Mouse (Mus musculus) olfactory bulb, adult 2 months (tissue): ENCODE measurements around the gene Tesk2.

Experiments
- CTCF ChIP-seq: fragments of 200-500 bp; IDR thresholded peaks from 2 replicates; pipeline ENCODE4 v1.5.1; 2012; ENCODE audit warnings: low read depth, mild to moderate bottlenecking, low read length, moderate library complexity; ENCODE audit not compliant: insufficient read depth
- POLR2A ChIP-seq: fragments of 200-500 bp; IDR thresholded peaks from 2 replicates; pipeline ENCODE4 v1.6.1; 2012; ENCODE audit warnings: mild to moderate bottlenecking, low read depth, low read length, moderate library complexity; ENCODE audit not compliant: insufficient read depth

DNA sequence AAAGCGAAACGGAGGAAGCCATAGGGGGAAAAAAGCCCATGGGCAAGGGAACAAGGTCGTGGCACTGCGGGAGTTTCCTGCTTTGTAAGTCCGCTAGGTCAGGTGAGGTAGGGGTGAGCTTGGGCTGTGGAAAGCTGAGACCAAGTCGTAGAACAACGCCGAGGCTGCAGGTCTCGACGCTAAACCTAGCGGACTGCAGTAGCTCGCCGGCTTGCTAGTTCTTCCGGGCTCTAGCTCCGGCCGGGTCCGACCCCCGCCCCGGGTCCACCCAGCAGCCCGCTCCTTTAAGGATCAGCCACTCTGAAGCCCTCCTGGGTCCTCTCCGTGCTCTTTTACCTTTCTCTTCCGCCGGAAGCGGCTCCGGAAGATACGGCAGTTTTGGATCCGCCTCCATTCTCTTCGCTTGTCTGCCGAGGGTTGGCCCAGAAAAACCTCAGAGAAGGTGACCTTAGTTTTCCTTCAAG, 103.8 kb downstream of the Tesk2 start:
- TF ChIP-seq CTCF (no peak), POLR2A (peak; percentile 78)
